Mouse (Mus musculus) liver, embryonic 11.5 days (tissue): ENCODE measurements at regions not wholly inside any gene's neighbourhood (a gene's known extent, or its start where the extent isn't known, plus 50 kb on each side); places are given as distances from the start of the nearest gene placed in this dataset.

Source experiments
- ATAC-seq: fragments of 200-750 bp; cut with Nextera tagmentation; replicated peaks from 2 replicates; pipeline ENCODE4 v1.8.0; 2017; ENCODE audit warnings: moderate number of reproducible peaks, mild to moderate bottlenecking, moderate TSS enrichment, moderate library complexity; ENCODE audit not compliant: low FRiP score
- DNase-seq: peaks from one replicate; pipeline ENCODE4 v3.0.0-alpha.2; 2017; ENCODE audit warnings: low spot score
- H3K27ac ChIP-seq: fragments of 300-500 bp; sonication (generic); 2 replicates; pipeline ENCODE4 v1.5.1; 2014; ENCODE audit warnings: mild to moderate bottlenecking, low read depth, low read length, control low read depth
- H3K27me3 ChIP-seq: fragments of 300-500 bp; sonication (generic); replicated peaks from 2 replicates; pipeline ENCODE4 v1.6.1; 2014; ENCODE audit warnings: low read length, mixed read lengths; ENCODE audit not compliant: control insufficient read depth, insufficient read depth
- H3K36me3 ChIP-seq: fragments of 300-500 bp; sonication (generic); 2 replicates; pipeline ENCODE4 v1.6.1; 2014; ENCODE audit warnings: mild to moderate bottlenecking, low read length, moderate library complexity, mixed read lengths; ENCODE audit not compliant: control insufficient read depth, insufficient read depth
- H3K4me1 ChIP-seq: fragments of 300-500 bp; sonication (generic); replicated peaks from 2 replicates; pipeline ENCODE4 v1.6.1; 2014; ENCODE audit warnings: low read length, mixed read lengths; ENCODE audit not compliant: control insufficient read depth, insufficient read depth
- H3K4me2 ChIP-seq: fragments of 300-500 bp; sonication (generic); 2 replicates; pipeline ENCODE4 v1.6.1; 2014; ENCODE audit warnings: mild to moderate bottlenecking, control low read depth, moderate library complexity
- H3K4me3 ChIP-seq: fragments of 300-500 bp; sonication (generic); 2 replicates; pipeline ENCODE4 v1.5.1; 2014; ENCODE audit warnings: low read depth, low read length, control low read depth
- H3K9ac ChIP-seq: fragments of 300-500 bp; sonication (generic); 2 replicates; pipeline ENCODE4 v1.6.1; 2014; ENCODE audit warnings: low read depth, low read length, control low read depth
- H3K9me3 ChIP-seq: fragments of 300-500 bp; sonication (generic); 2 replicates; pipeline ENCODE4 v1.6.1; 2016; ENCODE audit warnings: low read length, inconsistent platforms, mixed read lengths; ENCODE audit not compliant: control insufficient read depth
- WGBS: fragments of 180-500 bp; shearing (Covaris S2); extraction: QIAGEN DNeasy Blood & Tissue Kit; methylation state at CpG from one replicate; pipeline ENCODE4 v1.1.7; 2014; 5-methylcytosine and 5-hydroxymethylcytosine counted together

DNA sequence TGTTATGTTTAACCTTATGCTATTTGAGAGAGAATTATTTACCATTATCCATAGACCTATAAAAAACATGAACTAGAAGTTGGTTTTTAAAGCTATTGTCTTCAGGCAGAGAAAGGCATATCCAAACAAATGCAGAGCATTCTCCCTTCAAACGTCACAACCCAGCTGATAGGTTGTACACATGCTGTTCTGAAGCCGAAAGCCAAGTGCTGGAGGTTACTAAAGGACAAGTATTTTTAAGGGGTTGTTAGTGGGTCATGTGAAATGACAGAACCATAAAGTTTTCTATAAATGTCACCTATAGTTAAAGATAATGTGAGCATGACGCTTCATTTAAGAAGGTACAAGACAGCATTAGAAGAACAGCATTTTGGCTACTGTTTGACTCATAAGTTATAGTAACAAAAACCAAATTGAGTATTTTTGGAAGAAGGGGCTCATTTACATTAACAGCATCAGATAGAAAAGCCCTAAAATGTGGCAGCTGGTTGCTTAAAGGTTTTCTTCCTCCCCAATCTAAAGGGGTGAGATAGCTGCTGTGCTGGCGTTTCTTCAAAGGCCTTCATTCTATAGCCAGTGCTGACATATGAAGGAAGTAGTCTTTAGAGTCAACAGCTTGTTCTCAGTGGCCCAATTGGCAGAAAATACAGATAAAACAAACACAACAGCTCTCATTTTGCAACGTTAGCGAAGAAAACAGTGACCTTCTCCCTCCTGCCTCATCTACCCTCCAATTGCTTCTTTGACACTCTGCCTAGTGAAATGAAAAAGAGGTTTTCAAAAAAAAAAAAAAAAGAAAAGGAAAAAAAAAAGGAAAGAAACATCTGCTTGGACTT, 359.4 kb upstream of the Paip1 start:
- Histone ChIP-seq H3K4me3 (no peak overlapping the region), H3K4me1 (no peaks in the 10 kb centered on the region), H3K27me3 (no peaks in the 10 kb centered on the region), H3K36me3 (no peaks in the 10 kb centered on the region), H3K9me3 (no peaks in the 10 kb centered on the region), H3K27ac (no peak overlapping the region), H3K9ac (no peak overlapping the region), H3K4me2 (no peak overlapping the region)
- WGBS: 81% methylated on average over 6 of the region's 6 CpGs
- ATAC-seq: no peak
- no peak for DNase-seq

DNA sequence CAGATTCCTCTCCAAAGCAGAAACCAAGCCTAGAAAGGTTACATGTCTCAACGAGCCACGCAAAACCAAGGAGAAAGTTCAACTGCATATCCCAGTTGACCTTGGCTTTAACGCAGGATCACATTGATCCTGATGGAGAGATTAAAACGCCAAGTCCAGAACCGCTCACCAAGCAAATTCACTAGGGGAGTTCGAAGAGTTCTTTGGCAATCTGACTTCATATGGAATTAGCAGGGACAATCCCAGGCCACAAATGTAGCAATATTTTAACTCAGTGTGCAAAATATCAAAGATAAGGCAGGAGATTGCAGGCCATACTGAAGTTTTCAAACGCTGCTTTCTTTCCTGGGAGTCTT, 358.8 kb upstream of the Paip1 start:
- no peak overlapping the region for H3K4me2 ChIP-seq
- H3K9ac ChIP-seq: no peak overlapping the region
- ATAC-seq (no peak), DNase-seq (no peak)
- no peaks in the 10 kb centered on the region for H3K36me3 ChIP-seq
- no peak overlapping the region for H3K27ac ChIP-seq
- WGBS: 77% methylated on average over 7 of the region's 7 CpGs
- no peak overlapping the region for H3K4me3 ChIP-seq
- H3K27me3 ChIP-seq: no peaks in the 10 kb centered on the region
- H3K9me3 ChIP-seq: no peaks in the 10 kb centered on the region
- H3K4me1 ChIP-seq: no peaks in the 10 kb centered on the region

DNA sequence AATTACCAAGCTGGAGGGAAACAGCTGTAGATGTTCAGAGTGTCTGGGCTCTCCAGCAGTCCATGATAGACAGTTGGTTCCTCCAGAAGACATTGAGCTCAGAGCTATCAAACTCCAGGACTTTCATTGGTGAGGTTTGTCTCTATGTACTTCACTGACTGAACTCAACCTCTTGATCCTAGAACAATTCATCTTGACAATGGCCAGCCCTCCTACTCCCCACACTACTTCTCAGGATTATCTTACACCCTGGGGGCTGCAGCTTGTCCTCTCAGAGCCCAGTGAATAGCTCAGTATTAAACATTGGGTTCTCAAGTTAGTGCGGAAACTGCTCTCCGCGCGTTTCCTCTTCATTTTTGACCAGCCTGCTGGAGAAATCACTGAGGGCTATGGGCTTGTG, 349.2 kb upstream of the Paip1 start:
- H3K9me3 ChIP-seq: no peaks in the 10 kb centered on the region
- DNase-seq: no peak

DNA sequence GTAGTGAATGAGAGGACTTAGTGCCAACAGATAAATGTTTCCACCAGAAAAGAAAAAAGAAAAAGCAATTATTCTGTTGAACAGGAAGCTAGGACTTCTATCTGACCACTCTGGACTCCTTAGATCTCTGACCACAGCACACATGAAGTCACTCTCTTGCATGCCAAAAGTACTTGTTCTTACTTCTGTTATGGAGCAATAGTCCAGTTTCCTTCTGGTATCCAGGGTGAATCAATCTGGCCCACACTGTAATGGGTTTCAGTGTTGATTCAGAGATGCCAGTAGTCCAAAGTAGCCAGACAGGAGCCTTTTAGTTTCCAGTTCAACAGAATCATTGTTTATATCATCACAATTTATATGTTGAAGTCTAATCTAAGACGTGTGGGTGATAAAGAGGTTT, 346.7 kb upstream of the Paip1 start:
- no peak overlapping the region for H3K9ac ChIP-seq
- ATAC-seq (no peak), DNase-seq (no peak)
- no peak overlapping the region for H3K4me3 ChIP-seq
- 19% methylated on average over 1 of the region's 1 CpGs for WGBS
- H3K4me2 ChIP-seq: no peak overlapping the region
- H3K4me1 ChIP-seq: no peaks in the 10 kb centered on the region
- no peaks in the 10 kb centered on the region for H3K36me3 ChIP-seq
- no peaks in the 10 kb centered on the region for H3K27me3 ChIP-seq
- H3K9me3 ChIP-seq: no peaks in the 10 kb centered on the region
- no peak overlapping the region for H3K27ac ChIP-seq

More for the DNA sequence above, 349.2 kb upstream of the Paip1 start:
- WGBS: 86% methylated on average over 4 of the region's 4 CpGs
- Histone ChIP-seq H3K9ac (no peak overlapping the region), H3K27ac (no peak overlapping the region), H3K27me3 (no peaks in the 10 kb centered on the region), H3K36me3 (no peaks in the 10 kb centered on the region), H3K4me3 (no peak overlapping the region), H3K4me2 (no peak overlapping the region), H3K4me1 (no peaks in the 10 kb centered on the region)
- ATAC-seq: no peak

DNA sequence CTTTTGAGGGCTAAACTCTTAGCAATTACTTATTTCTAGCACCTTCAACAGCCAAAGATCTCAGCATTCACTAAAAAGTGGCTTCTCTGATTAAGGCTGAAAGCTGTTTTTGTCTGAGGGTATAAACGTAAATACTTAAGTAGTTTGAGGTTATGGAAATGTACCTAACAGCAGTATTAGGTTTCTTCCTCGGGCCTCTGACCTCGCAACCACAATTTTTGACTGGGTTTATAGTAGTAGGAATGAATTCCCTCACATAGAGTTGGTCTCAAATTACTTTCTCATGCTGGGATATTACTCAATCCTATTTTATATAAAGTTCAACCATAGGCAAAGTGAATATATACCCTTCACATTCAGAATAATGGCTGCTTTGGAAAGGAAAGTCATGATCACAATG, 310.5 kb upstream of the Paip1 start:
- Histone ChIP-seq H3K4me3 (no peak overlapping the region), H3K9me3 (no peaks in the 10 kb centered on the region), H3K4me2 (no peak overlapping the region), H3K27ac (no peak overlapping the region), H3K36me3 (no peaks in the 10 kb centered on the region), H3K9ac (no peak overlapping the region), H3K4me1 (no peaks in the 10 kb centered on the region), H3K27me3 (no peaks in the 10 kb centered on the region)
- DNase-seq (no peak), ATAC-seq (no peak)
- 83% methylated on average over 3 of the region's 3 CpGs for WGBS

DNA sequence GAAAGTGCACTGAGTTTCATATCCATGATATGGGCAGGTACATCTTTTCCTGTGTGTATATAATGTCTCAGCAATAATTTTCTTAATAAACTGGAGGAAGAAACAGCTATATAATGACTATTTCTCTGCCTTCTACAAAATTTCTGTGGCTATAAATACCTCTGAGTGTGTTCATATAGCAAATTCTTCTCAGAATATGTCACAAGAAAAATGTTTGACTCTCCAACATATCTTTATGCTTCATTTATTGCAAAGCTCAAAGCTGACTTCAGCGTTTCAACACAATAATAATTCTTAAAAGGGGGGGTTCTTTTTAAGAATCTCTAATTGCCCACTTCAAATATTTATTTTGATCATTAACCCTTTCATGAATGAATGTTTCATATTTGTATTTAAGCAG, 310.0 kb upstream of the Paip1 start:
- DNase-seq (no peak), ATAC-seq (no peak)
- 65% methylated on average over 1 of the region's 1 CpGs for WGBS
- no peak overlapping the region for H3K9ac ChIP-seq
- no peak overlapping the region for H3K4me2 ChIP-seq
- H3K36me3 ChIP-seq: no peaks in the 10 kb centered on the region
- no peaks in the 10 kb centered on the region for H3K9me3 ChIP-seq
- no peak overlapping the region for H3K27ac ChIP-seq
- H3K4me1 ChIP-seq: no peaks in the 10 kb centered on the region
- H3K4me3 ChIP-seq: no peak overlapping the region
- no peaks in the 10 kb centered on the region for H3K27me3 ChIP-seq

DNA sequence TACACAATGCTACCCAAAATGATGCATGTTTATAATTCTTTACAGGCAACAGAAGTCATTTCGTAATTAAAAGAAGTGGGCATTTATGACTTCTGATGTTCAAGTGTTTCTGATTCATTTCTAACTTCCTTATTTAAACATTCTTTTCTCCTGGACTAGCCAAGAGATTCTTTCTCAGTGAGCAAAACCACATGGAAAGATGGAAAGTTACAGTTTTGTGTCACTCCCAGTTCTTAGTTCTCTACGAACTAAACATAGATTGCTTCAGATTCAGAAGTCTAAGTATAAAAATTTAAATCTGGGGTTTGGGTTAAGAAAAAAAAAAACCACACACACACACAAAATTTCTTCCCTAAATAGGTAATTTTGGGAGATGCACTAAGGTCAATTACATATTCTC, 288.0 kb upstream of the Paip1 start:
- no peak for ATAC-seq
- Histone ChIP-seq H3K36me3 (no peaks in the 10 kb centered on the region), H3K27ac (no peak overlapping the region), H3K4me1 (no peaks in the 10 kb centered on the region), H3K4me2 (no peak overlapping the region), H3K9me3 (no peaks in the 10 kb centered on the region), H3K9ac (no peak overlapping the region), H3K27me3 (no peaks in the 10 kb centered on the region), H3K4me3 (no peak overlapping the region)
- no peak for DNase-seq
- 85% methylated on average over 2 of the region's 2 CpGs for WGBS

DNA sequence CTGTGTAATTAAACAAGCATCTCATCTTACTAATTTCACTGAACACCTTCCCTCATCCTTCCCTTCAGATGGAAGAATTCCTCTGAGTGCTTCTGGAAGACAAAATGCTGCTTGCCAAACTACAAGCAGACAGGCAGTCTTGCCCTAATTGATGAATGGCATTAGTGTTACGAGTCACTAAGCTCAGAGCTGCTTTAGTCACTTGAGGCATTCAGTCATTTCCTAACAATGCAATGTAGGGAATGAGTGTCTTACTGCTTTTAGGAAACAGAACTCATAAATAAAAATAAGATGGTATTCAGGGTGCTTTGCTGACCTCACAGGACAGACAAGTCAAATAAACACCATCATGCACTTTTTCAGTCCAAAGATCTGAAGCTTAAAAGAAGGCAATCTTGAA, 285.1 kb upstream of the Paip1 start:
- H3K9ac ChIP-seq: no peak overlapping the region
- no peak overlapping the region for H3K4me3 ChIP-seq
- H3K36me3 ChIP-seq: no peaks in the 10 kb centered on the region
- no peak overlapping the region for H3K4me2 ChIP-seq
- H3K27me3 ChIP-seq: no peaks in the 10 kb centered on the region
- ATAC-seq (no peak), DNase-seq (no peak)
- H3K9me3 ChIP-seq: no peaks in the 10 kb centered on the region
- no peaks in the 10 kb centered on the region for H3K4me1 ChIP-seq
- WGBS: 0% methylated on average over 1 of the region's 1 CpGs
- H3K27ac ChIP-seq: no peak overlapping the region

DNA sequence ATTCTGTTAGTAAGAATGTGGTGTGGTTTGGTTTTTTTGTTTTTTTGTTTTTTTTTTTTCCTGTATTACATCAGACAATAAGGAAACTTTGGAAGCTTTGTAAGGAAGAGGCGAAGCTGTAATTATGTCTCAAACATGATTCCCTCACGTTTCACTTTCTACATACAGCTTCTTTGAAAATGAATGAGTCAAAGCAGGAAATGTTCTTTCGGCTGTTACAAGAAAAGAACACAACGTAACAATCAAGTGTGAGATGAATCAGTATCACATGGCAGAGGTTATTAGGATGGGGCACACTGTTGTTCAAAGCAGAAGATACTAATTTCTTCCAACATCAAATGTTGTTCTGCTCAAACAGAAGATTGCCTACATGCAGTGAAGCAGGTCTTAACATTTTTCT, 282.7 kb upstream of the Paip1 start:
- Histone ChIP-seq H3K9me3 (no peaks in the 10 kb centered on the region), H3K4me2 (no peak overlapping the region), H3K9ac (no peak overlapping the region), H3K27ac (no peak overlapping the region), H3K4me1 (no peaks in the 10 kb centered on the region), H3K4me3 (no peak overlapping the region), H3K27me3 (no peaks in the 10 kb centered on the region), H3K36me3 (no peaks in the 10 kb centered on the region)
- DNase-seq (no peak), ATAC-seq (no peak)
- WGBS: 73% methylated on average over 4 of the region's 4 CpGs
